Mouse (Mus musculus): ENCODE results near the gene Mesp1.

The Mesp1 gene

GRCm38 (mm10) chr7:79798606-79799005, 5.0 kb upstream of the Mesp1 start:
- in situ Hi-C loops (cut with MboI; ENCODE audit: unreplicated experiment in 2 of 2): loop anchor here (10.0 to 25.0 kb wide), 10 partner anchors 116 to 1064 kb away; partner anchors contain the start of genes Man2a2 (in 2 of the 2), Rccd1 (in 1 of the 2) and Zscan2 (in 1 of the 2)

DNA sequence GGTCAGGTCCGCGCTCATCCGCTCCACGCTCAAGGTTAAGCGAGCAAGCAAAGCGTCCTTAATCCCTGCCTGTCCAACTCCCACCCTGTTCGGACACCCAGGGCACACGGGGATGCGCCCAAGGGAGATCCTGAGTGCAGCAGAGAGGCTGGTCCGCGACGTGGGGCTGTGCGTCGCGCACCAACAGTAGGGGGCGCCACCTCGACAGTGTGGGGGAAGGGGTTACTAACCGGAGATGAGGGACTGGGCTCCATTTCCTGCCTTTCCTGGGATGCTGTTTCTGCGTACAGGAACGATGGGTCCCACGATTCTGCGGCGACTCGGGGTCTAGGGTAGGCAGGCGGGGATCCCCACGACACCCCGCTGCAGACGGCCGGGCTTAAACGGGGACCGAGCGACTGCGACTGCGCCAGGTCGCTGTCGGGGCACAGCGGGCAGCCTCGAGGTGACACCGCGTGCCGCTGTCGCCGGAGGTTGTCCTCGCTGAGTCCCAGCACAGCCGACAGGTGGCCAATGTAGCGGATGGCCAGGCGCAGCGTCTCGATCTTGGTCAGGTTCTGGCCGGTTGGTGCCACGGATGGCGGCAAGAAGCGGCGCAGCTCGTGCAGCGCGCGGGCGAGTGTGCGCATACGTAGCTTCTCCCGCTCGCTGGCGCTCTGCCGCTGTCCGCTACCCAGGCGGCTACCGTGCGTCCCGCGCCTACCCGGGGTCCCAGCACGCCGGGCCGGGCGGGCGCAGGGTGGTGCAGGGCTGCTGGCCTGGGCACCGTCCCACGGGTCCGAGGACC, 760 bp downstream of the Mesp1 start:
- in situ Hi-C loops (cut with MboI; ENCODE audit: unreplicated experiment in 2 of 2): loop anchor here (10.0 to 25.0 kb wide), 10 partner anchors 122 to 1069 kb away; partner anchors contain the start of genes Man2a2 (in 2 of the 2), Rccd1 (in 1 of the 2) and Zscan2 (in 1 of the 2)

DNA sequence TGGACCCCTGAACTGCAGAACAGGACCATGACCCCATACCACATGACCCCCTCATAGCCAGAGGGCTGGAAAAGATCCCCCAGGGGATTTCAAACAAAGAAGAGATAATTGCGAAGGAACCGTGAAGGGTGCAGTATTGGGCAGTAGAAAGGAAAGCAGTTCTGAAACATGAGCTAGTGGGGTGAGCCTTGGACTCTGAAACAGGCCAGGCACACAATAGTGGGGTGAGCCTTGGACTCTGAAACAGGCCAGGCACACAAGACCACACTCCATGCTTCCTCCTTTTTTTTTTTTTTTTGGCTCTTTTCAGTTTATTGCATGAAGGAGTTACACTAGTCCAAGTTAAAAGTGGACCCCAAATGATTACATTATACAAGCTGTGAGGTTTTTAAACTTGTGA, 3.8 kb downstream of the Mesp1 start:
- in situ Hi-C loops (cut with MboI; ENCODE audit: unreplicated experiment in 2 of 2): loop anchor here (10.0 to 25.0 kb wide), 10 partner anchors 125 to 1072 kb away; partner anchors contain the start of genes Man2a2 (in 2 of the 2), Rccd1 (in 1 of the 2) and Zscan2 (in 1 of the 2)

DNA sequence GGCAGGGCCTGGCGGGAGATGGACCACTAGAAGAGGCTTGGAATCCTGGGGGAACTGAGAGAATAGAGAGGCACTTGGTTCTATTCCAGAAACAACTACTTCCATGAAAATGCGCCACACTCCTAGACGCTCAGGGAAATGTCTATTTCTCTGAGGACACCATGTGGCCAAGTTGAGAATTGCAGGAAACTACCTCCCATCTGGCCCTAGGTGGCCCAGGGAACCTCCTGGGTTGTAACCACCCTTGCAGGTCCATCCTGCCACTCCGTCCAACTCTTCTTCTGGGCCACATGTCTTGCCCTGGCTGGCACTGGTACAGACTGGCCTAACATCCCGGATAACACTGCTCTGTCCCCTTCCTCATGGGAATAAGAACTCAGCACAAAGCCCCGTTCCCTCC, 7.3 kb downstream of the Mesp1 start:
- in situ Hi-C loops (cut with MboI; ENCODE audit: unreplicated experiment in 2 of 2): loop anchor here (25.0 kb wide), 5 partner anchors 301 to 1076 kb away; partner anchors contain the start of genes Rccd1 (in 1 of the 2) and Zscan2 (in 1 of the 2)

- in situ Hi-C loops (cut with MboI; ENCODE audit: unreplicated experiment in 2 of 2): loop anchor here (25.0 kb wide), 5 partner anchors 305 to 1080 kb away; partner anchors contain the start of genes Rccd1 (in 1 of the 2) and Zscan2 (in 1 of the 2)
Observed at GRCm38 (mm10) chr7:79782516-79782855, 11.1 kb downstream of the Mesp1 start.

GRCm38 (mm10) chr7:79781826-79782515, 11.6 kb downstream of the Mesp1 start:
- in situ Hi-C loops (cut with MboI; ENCODE audit: unreplicated experiment in 2 of 2): loop anchor here (25.0 kb wide), 5 partner anchors 305 to 1080 kb away; partner anchors contain the start of genes Rccd1 (in 1 of the 2) and Zscan2 (in 1 of the 2)

DNA sequence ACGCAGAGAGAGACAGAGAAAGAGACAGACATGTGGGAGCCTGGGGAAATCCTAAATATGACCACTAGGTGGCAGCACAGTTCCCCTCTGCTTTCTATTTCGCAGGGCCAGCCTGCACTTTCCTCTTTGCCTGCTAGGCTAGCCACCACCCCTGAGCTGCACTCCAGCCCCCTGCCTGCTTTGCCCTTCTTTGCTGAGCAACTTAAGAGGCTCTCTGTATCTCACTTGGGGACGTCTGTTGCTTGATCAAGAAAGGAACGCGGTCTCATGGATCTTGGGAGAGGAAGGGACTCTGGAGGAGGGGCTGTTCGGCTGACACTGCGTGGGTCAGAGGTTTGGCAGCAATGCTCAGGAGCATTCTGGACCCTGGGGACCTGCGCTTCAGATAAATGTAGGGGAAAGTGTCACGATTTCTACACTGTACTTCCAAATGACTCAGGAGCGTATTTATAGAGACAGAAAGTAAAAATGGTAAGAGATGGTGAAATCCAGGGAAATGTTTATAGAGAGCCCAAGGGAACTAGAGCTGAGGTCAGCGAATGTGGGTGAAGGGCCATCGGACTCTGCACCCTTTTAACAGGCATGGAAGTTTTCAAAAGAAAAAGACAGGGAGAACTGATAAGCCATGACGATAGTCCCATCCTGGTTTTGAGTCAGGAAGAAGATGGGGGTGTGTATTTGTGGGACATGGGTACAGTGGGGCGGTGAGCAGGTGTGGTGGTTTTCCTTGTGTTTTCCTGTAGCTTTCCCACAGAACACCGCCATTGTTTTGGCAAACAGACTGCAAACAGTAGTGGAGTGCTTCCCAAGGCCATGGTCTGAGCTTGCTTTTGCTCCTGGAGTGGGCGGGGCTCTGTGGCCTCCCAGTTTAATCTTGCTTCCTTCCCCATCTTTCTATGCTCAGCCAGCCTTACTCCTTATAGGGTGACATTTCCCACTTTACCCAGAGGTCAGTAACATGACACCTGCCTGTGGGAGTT, 12.7 kb downstream of the Mesp1 start:
- in situ Hi-C loops (cut with MboI; ENCODE audit: unreplicated experiment in 2 of 2): loop anchor here (25.0 kb wide), 5 partner anchors 306 to 1081 kb away; partner anchors contain the start of genes Rccd1 (in 1 of the 2) and Zscan2 (in 1 of the 2)

- in situ Hi-C loops (cut with MboI; ENCODE audit: unreplicated experiment in 2 of 2): no loop called here
Observed at GRCm38 (mm10) chr7:79771561-79772512, 21.8 kb downstream of the Mesp1 start.

- in situ Hi-C loops (cut with MboI; ENCODE audit: unreplicated experiment in 2 of 2): no loop called here
Observed at GRCm38 (mm10) chr7:79769664-79770063, 23.9 kb downstream of the Mesp1 start.

- in situ Hi-C loops (cut with MboI; ENCODE audit: unreplicated experiment in 2 of 2): no loop called here
Observed at GRCm38 (mm10) chr7:79765991-79766390, 27.6 kb downstream of the Mesp1 start.

DNA sequence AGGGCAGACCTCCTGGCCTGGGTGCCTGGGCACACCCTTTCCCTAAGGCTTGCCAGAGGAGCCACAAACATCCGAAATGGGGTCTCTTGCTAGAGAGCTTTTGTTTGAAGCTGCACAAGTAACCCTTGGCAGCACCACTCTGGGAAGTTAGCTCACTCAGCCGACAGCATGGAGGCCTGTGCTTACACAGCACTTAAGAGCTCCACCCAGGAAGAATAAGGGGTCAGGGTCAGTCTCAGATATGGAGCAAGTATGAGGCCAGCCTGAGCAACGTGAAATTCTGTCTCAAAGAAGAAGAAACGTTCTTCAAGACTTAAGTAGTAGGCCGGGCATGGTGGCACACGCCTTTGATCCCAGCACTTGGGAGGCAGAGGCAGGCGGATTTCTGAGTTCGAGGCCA, 31.5 kb downstream of the Mesp1 start:
- in situ Hi-C loops (cut with MboI; ENCODE audit: unreplicated experiment in 2 of 2): no loop called here

GRCm38 (mm10) chr7:79761124-79761876, 32.3 kb downstream of the Mesp1 start:
- in situ Hi-C loops (cut with MboI; ENCODE audit: unreplicated experiment in 2 of 2): no loop called here

- in situ Hi-C loops (cut with MboI; ENCODE audit: unreplicated experiment in 2 of 2): no loop called here
Observed at GRCm38 (mm10) chr7:79759766-79760165, 33.8 kb downstream of the Mesp1 start.

- in situ Hi-C loops (cut with MboI; ENCODE audit: unreplicated experiment in 2 of 2): no loop called here
Observed at GRCm38 (mm10) chr7:79758176-79758575, 35.4 kb downstream of the Mesp1 start.

GRCm38 (mm10) chr7:79756334-79756733, 37.3 kb downstream of the Mesp1 start:
- in situ Hi-C loops (cut with MboI; ENCODE audit: unreplicated experiment in 2 of 2): no loop called here

DNA sequence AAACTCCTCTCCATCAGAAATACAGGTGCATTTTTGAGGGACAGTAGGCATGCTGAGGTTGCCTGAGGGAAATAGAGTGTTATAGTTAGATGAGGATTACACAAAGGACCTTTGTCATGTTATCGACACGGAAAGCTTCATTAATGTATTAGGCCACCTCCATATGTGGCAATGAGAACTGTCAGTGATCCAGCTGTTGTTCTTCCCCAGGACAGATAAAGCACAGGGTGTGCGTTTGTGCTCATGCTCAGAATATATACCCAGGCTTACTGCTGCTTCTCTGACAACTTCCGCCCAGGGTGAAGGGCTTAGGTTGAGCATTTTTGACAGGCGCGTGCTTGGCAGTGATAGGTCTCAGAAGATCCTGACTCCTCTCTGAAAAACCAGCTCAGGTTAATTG, 44.1 kb downstream of the Mesp1 start:
- in situ Hi-C loops (cut with MboI; ENCODE audit: unreplicated experiment in 2 of 2): no loop called here

DNA sequence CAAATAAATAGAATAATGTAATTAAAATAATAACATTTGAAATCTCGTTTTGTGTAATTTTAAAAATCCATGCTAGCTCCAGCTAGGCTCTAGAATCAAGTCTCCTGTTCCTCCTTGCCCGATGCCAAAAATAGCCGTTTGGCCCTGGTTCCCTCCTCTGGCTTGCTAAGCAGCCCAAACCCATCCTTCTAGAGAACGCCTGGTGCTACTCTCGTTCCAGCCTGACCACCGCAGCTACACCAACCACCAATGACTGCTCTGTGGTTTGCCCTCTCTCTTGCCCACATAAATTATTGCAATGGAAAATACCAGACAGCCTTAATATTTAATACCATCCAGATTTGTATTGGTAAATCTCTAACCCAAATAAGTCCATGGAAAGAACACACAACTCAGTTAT, 45.9 kb downstream of the Mesp1 start:
- in situ Hi-C loops (cut with MboI; ENCODE audit: unreplicated experiment in 2 of 2): no loop called here

GRCm38 (mm10) chr7:79744585-79744984, 49.0 kb downstream of the Mesp1 start:
- in situ Hi-C loops (cut with MboI; ENCODE audit: unreplicated experiment in 2 of 2): no loop called here
